Mouse (Mus musculus): ENCODE data around the gene Amph. TPM values are rescaled to one million over a fixed set of nuclear protein-coding genes. Genes with fewer than 3 reads are reported as not detected.
"Not testable (repeated sequence)": the region's sequence is repeated elsewhere in the genome, so short reads cannot be mapped to it uniquely, and the experiment has no call there.

Gene Amph
- not detected in 2 replicates for total RNA-seq (2015)
- total RNA-seq (2017) = not detected in 2 replicates

DNA sequence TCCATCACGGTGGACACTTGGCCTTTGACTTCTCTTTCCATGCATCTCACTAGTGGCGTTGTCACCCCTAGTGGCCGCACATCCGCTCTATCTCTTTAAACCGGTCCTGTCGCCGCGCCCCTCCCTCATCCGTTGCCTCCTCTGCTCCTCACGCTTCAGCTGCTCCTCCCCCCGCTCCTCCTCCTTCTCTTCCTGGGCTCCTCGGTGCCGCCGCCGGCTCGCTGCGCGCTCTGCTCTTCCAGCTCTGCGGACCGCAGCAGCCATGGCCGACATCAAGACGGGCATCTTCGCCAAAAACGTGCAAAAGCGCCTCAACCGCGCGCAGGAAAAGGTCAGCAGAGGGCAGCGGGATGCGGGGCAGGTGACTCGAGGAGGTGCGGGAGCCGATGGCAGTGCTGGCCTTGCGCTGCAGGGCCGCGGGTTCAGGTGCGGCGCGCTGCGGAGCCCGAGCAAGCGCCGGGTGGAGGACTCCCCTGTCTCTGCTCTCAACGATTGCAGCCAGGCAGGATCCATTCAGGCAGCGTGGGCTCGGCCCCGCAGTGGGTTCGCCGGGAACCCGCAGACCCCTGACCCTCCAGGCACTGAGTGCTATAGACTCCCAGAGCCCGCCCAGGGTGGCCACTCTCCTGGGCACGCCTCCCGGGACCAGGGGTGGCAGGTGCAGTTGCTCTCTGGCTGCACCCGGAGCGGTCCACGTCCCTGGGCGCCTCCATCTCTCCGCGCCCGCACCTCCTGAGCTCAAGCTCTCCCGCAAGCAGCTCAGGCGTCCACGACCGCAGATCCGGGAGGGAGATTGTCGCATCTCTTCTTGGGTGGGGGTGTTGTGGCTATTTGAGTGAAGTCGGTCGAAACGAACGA is at the start of gene Amph:
TSS of gene Amph (plus strand) at position 35 of the 858 bp plus-strand sequence.
- ATAC-seq (replicated peaks; ENCODE audit: poor library complexity) = peak; percentile 52

DNA sequence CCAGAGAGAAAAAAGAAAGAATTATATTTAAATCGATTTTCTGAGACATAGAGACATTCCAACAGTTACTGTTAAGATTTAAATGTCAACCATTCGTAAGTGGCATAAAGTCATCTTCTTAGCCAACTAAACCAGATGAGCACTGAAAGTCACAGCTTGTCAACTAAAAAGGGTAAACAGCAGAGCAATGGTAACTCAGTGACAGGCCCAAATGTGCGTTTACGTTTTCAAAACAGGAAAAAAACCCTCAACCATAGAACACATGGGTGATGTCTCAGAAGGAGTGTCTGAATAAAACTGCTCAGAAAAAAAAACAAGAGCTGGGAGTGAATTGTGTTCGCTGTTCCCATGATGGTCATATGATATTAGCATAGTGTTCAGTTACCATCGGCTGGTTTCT is 44.4 kb upstream of the Amph start:
- no peak for ATAC-seq (replicated peaks; ENCODE audit: poor library complexity)

DNA sequence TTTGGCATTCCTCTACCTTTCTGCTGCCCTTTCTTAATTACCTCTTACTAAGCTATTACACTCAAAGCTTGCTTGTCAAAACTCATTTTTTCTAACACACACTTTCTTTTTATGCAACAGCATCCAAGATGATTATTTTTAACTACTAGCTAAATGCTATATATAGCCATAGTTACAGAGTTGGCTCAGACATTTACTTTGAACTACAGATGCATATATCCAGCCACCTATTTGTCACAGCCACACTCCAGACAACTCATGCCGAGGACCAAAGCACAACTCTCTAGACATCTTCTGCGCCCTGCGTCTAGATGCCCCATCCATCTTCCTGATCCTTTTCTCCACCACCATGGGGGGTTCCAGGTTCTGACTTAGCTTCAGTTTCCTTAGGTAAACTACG is 33.2 kb upstream of the Amph start:
- ATAC-seq (replicated peaks; ENCODE audit: poor library complexity) = no peak

DNA sequence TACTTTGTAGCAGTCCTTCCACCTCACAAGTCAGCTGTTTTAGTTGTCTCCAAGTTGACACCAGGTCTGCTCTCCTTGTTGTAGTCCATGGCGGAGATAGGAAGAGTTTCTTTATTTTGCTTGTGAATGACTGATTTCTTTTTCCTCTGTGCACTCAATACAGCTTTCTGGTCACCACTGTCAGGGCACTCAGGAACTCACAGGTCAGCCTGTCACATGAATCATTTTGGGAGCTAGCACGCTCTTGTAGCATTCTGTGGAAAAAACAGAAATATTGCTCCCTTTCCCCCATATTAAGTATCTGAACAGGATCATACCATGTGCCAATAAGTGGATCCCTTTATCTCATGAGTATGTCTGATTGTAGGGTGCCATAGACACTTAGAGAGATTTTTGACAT is 14.8 kb upstream of the Amph start:
- not testable (repeated sequence) for ATAC-seq (replicated peaks; ENCODE audit: poor library complexity)

DNA sequence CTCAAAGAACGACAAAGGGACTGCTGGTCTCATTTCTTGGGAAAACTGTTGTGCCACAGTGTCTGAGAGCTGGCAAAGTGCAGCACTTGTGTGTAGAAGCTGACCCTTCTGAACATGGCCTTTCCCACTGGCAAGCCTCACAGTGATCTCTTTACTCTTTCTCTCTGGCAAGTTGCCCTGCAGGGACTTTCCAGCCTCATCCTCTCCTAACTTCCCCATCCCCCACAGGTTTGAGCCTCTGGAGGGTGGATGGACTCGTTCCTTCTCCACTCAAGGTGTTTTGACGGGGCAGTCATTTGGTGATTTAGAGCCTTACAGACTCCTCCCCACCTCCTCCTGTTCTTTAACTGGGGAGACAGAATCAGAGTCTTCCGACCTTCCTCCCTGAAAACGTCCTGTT is 319 bp upstream of the Amph start:
- ATAC-seq (replicated peaks; ENCODE audit: poor library complexity) = no peak

DNA sequence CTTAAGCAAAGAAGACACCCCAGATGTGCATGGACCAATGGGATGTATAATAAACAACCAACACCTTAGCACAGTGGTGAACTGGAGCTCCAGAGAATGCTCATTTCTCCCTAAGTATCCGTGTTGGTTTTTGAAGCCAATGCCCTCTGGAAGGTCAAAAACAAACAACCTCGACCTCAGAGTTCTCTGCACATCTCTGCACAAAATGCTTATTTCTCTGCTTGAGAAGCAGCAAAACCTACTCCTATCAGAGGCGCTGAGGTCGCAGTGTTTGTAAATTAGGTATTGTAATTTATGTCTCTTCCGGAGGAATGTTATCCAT is 985 bp downstream of the Amph start:
- ATAC-seq (replicated peaks; ENCODE audit: poor library complexity) = no peak

DNA sequence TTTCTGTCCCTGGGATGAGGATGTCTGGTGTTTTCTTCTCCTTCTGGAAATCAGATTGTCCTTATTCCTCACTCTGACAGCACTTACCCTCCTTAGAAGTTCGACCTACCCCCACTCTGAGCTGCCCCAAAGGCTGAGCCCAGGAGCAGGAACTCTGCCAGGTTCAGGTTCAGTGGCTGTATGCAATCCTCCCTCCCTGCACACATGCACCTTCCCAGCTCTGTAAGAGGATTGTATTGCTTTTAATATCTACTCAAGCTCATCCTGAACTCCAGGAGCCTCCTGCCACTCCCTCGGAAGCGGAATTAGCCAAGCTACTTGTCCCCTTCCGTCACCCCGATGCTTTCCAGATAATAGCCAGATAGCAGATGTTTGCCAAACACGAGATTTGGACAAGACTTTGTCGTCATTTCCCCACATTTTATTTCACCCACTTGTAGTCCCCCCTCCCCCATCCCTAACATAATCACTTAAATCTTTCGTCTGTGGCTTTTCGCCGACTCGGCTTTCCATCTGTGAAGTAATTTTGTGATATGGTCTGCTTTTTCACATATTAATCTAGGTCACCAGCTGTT is 1.7 kb downstream of the Amph start:
- ATAC-seq (replicated peaks; ENCODE audit: poor library complexity) = no peak

DNA sequence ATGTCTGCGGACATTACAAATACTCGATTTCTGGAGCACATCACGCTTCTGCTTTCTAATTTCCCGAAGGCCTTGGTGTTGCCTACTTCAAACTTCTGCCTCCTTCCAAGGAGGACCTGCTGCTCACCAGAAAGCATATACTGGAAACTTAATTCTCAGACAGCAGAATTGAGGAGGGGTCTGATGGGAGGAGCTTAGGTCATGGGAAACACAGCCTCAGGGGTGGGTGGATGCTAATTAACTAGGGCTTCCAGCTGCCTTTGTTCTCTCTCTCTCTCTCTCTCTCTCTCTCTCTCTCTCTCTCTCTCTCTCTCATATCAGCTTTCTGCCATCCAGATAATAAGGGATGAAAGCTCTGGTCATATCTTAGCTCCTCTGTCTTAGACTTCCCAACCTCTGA is 5.6 kb downstream of the Amph start:
- ATAC-seq (replicated peaks; ENCODE audit: poor library complexity) = no peak

DNA sequence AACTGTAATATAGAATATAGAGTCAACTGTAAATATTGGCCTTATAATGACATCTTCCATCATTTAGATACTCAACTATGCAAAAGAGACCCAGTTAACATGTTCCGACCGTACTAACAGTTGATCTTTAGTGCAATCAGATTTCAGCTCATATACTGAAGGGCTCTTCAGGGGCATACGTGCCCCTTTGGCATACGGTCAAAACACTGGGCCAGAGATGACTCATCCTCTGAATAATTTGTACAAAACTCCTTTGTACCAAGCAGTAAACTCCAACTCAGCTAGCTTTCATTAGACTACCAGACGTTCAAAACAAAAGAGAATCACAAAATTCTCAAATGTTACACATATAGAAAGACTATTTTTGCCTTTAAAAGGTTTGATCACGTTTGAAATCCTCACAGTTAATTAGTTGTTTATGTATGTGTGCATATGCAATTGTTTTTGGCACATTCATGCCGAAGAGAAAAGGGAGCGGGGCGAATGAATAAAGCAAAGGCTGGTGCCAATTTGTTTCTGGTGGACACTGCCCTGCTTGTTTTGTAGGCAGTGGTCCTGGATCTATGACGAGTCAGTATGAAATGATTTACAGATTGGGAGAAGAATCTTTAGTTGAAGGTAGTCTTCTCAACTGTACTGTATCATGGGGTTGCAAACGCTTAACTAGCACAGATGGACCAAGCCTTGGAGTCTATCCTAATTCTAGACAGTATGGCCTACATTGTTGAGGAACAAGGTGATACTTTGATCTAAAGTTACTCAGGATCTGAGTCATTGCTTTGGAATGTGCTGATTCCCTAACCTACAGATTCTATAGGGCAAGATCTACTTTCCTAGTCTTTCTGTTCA is 8.3 kb downstream of the Amph start:
- ATAC-seq (replicated peaks; ENCODE audit: poor library complexity) = no peak

DNA sequence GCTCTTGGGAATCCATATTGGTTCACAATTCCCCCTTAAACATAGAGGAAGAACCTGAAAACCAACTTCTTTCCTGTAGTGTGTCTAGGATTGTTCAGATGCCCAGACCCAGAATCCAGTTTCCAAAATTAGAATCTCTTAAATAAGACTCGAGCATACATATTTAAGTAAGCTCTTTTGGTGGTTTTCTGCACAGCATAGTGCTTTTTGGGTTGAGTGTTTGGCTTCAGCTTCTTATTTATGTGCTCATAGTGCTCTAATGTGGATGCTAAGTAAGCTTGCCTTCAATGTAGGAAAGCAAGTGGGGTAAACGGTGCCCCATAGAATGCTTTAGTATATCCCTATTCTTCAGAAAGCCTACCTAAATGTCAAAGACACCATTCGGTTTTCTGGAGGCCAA is 9.0 kb downstream of the Amph start:
- no peak for ATAC-seq (replicated peaks; ENCODE audit: poor library complexity)

DNA sequence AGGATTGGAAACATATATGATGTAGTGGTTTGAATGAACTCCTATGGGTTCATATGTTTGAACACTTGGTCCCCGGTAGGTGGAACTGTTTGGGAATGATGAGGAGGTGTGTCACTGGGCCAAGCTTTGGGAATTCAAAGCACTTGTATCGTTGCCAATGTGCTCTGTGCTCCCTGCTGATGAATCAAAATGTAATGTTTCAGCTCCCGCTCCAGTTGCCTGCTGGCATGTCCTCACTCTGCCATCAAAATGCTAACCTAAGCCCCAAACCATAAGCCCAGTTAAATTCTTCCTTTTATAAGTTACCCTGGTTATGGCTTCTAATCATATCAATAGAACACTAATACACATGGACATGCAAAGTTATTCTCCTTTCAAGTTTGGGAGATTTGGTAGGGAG is 24.6 kb downstream of the Amph start:
- no peak for ATAC-seq (replicated peaks; ENCODE audit: poor library complexity)

DNA sequence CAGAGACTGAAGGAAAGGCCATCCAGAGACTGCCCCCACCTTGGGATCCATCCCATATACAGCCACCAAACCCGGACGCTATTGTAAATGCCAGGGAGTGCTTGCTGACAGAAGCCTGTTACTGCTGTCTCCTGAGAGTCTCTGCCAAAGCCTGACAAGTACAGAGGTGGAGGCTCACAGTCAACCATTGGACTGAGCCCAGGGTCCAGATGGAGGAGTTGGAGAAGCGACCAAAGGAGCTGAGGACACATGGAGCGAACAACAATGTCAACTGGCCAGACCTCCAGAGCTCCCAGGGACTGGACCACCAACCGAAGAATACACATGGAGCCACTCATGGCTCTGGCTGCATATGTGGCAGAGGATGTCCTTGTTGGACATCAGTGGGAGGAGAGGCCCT is 26.3 kb downstream of the Amph start:
- ATAC-seq (replicated peaks; ENCODE audit: poor library complexity) = no peak

DNA sequence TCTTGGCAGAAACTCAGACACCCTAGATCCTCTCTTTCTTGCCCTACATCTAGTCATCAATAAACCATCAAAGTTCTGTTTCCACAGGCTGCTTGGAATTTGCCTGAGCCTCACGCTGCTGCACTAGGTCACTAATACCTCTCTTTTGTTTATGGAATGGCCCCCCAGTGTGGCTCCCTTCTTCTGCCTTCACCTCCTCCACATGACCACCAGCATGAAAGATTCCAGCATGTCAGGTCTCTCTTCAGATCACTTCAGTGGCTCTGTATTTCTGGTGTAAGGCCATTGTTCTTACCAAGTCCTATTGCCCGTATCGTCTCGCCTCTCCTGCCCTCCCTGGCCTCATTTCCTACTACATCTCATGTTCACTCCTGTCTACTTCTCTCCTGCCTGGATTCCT is 39.3 kb downstream of the Amph start:
- no peak for ATAC-seq (replicated peaks; ENCODE audit: poor library complexity)

DNA sequence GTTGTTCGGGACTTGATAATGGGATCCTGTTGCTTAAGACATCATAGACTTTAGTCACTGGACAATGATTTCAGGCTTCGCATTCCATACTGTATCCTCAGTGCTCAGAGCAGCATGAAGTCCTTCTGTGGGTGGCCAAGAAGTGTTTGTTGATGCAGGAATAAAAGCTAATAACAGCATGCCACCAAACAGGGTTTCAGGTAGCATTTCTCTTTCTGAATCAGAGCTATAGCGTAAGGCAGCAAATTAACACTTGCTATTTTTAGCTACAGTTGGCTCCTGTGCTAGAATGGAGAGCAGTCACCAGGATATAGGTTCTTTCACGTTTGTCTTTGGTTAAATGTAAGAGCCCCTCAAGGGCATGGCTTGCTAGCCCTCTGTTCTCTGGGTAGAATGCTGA is 40.3 kb downstream of the Amph start:
- no peak for ATAC-seq (replicated peaks; ENCODE audit: poor library complexity)

DNA sequence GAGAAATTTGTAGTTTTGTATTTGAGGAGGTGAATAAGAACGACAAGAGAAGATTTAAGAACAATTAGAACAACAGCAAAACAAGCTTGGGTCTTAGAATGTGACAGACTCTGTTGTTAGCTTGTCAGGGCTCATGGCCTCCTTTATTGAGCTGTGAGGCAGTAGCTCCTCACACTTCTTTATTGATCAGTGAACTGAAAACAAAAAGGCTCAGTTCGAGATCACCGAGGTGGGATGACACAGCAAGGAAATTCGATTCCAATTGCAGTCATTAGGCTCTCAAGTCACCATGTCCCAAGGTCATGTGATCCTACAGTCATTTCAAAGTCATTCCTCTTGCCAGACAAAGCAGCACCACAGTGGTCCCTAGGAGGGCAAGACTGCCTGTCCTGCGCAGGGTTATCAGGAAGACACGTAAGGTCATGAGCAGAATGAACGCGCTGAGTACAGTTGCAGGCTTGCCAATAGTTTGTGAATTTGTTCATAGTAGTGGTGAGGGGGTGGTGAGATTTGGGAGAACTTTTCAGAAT is 41.2 kb downstream of the Amph start:
- ATAC-seq (replicated peaks; ENCODE audit: poor library complexity) = no peak

DNA sequence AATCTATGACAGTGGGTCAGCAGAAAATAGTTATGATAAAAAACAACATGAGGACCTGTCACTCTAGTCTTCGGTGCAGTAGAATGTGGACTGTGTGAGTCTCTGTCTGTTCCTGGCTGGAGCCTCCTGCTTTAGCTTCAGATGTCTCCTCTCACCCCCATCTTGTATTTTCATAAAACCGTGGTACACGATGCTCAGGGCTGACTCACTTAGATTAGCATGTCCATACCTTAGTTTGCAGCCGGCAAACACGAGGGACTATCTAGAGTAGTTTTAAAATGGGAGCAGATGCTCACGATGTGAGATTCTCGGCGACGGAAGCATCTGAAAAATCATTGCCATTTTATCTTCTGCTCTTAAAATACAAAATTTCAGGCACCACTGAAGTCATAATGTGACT is 54.5 kb downstream of the Amph start:
- ATAC-seq (replicated peaks; ENCODE audit: poor library complexity) = no peak

DNA sequence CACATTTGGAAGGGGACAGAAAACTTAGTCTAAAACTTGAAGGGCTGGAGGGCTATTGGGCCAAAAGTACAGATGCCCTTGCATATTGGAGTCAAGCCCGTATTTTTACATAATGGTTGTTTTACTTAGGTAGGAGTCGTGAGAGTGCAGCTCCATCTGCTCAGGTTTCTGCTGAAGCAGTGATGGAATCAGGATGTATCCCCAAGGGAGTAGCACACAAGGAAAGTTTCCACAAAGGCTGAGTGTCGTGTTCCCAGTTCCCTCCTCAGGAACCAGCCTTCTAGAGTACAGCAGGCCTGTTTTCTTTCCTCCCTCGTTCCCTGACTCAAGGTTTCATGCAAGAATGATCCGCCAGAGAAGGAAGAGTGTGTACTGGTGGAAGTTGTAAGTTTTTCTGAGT is 56.4 kb downstream of the Amph start:
- ATAC-seq (replicated peaks; ENCODE audit: poor library complexity) = no peak

DNA sequence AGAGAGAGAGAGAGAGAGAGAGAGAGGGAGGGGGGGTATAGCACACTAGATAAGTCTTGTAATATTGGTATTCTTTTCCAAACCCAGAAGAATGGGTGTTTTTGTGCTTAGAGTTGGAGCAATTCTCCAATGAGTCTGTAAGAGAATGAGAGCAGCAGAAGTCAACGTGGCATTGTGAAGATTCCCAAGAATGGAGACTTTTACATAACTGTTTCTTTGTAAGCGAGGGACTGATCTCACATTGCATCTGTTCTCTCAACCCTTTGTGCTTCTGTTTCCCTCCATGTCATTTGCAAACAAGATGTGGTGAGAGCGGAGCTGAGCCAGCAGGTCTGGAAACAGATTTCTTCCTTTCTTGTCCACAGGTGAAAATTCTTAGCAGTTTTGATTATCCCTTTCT is 60.4 kb downstream of the Amph start:
- no peak for ATAC-seq (replicated peaks; ENCODE audit: poor library complexity)

DNA sequence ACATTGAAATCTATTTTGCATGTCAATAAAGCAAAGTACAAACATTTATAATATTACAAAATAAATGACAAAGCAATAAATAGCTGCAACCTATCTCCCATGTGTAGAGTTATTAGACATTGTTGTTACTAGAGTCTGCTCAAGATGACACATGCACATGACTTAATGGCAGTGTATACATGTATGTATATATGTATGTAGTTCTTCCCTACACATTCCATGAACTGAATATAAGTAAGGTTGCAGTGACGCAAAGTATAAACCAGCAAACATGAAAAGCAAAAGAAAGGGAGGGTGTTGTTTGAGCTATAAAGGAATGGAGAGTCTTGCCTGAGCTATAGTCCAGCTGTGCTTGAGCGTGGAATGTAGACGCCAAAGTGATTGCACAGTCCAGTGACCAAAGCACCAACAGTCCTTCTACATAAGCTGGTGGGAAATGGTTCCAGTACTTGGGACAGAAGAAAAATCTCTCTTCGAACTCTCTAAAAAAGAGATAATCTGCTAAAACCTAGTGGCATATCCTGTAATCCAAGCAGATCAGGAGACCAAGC is 66.9 kb downstream of the Amph start:
- no peak for ATAC-seq (replicated peaks; ENCODE audit: poor library complexity)

DNA sequence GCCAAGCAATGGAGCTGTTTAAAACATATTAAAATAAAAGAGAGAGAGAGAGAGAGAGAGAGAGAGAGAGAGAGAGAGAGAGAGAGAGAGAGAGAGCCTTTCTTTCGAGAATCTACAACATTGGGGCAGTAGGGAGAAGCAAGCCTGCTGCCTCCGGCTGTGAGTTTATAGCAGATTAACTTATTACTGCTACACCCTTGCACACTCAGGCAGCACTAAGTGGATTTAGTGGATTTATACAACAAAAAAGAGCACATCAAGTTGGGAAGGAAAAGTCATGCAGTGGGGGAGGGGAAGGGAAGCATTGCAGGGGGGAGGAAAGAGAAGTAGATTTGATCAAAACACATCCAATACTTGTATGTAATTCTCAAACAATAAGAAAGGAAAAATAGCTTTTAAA is 73.5 kb downstream of the Amph start:
- no peak for ATAC-seq (replicated peaks; ENCODE audit: poor library complexity)

DNA sequence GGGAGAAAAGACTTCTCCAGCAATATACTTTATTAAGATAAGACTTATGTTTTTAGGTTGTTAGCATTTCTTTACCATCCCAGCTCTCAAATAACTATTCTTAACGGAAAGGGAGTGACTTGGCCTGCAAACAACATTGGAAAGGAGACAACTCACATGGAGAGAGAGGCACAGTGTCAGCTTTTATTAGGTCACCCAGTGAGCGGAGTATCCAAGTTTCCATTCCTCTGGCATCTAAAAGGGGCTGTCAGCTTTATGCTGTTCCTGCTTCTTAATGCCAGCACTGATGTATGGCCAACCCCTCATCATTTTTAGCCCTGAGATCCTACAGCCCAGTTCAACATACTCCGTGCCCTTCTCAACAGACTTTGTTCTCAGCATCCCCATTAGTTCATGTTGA is 74.3 kb downstream of the Amph start:
- no peak for ATAC-seq (replicated peaks; ENCODE audit: poor library complexity)

Data from megakaryocyte progenitor cell, adult 5-6 weeks (primary cell).